Mouse (Mus musculus): Measurements from ENCODE around the gene Ttll10. TPM values are rescaled to one million over a fixed set of nuclear protein-coding genes. Genes with fewer than 3 reads are reported as not detected.

Ttll10 gene
- total RNA-seq, 2 experiments from 2014 or later: 0.27 to 0.67 TPM

GRCm38 (mm10) chr4:156024184-156024583, 35.0 kb downstream of the Ttll10 start:
- DNase-seq: no peak

GRCm38 (mm10) chr4:156023520-156023919, 35.7 kb downstream of the Ttll10 start:
- DNase-seq: no peak

GRCm38 (mm10) chr4:156021942-156022419, 37.2 kb downstream of the Ttll10 start:
- no peak for DNase-seq

GRCm38 (mm10) chr4:156021381-156021780, 37.8 kb downstream of the Ttll10 start:
- DNase-seq: no peak

GRCm38 (mm10) chr4:156019771-156020170, 39.4 kb downstream of the Ttll10 start:
- no peak for DNase-seq

GRCm38 (mm10) chr4:156014436-156014835, 44.8 kb downstream of the Ttll10 start:
- DNase-seq: peak; percentile 30

- no peak for DNase-seq
Observed at GRCm38 (mm10) chr4:156013637-156014036, 45.6 kb downstream of the Ttll10 start, which contains the start of gene Tnfrsf4. Tnfrsf4 (plus strand) TSS chr4:156013843.

GRCm38 (mm10) chr4:156008369-156008768, 50.8 kb downstream of the Ttll10 start:
- DNase-seq: no peak

- no peak for DNase-seq
Observed at GRCm38 (mm10) chr4:156004109-156004508, 55.1 kb downstream of the Ttll10 start.

- no peak for DNase-seq
Observed at GRCm38 (mm10) chr4:155993606-155994005, 65.6 kb downstream of the Ttll10 start.

- peak; percentile 97 for DNase-seq
Observed at GRCm38 (mm10) chr4:155992906-155993547, 66.2 kb downstream of the Ttll10 start.

- peak; percentile 86 for DNase-seq
Observed at GRCm38 (mm10) chr4:155992241-155992905, 66.8 kb downstream of the Ttll10 start, which contains the start of the genes B3galt6 and Sdf4. B3galt6 (minus strand) TSS chr4:155992649. Sdf4 (plus strand) TSS chr4:155992872.

GRCm38 (mm10) chr4:155991908-155992230, 67.3 kb downstream of the Ttll10 start:
- DNase-seq: no peak

- DNase-seq: no peak
Observed at GRCm38 (mm10) chr4:155991211-155991907, 67.9 kb downstream of the Ttll10 start.

Small RNA genes within 50 kb of the gene (microRNA-seq; reads per million reads assigned to microRNA genes)
- gene Mir200a (24.9 reads per million, percentile 29 among the genes with 10 or more reads in this experiment), gene Mir200b (229 reads per million, percentile 56 among the genes with 10 or more reads in this experiment), gene Mir429 (121 reads per million, percentile 46 among the genes with 10 or more reads in this experiment)

Other genes starting within 250 kb of the Ttll10 start
- 100 to 1,000 TPM in 1 of 2 experiments, 10 to 100 TPM in 1; 82.7 to 124 TPM for gene Ccnl2, start 246.9 kb downstream of the Ttll10 start, total RNA-seq (2021)
- 100 to 1,000 TPM; 146 to 149 TPM for gene Aurkaip1, start 228.1 kb downstream of the Ttll10 start, total RNA-seq (2021)
- 10 to 100 TPM; 56.6 to 59.6 TPM for gene Mxra8, start 219.7 kb downstream of the Ttll10 start, total RNA-seq (2021)
- 10 to 100 TPM; 58.2 to 59.0 TPM for gene Dvl1, start 212.0 kb downstream of the Ttll10 start, total RNA-seq (2021)
- under 1 TPM; 0.36 to 0.45 TPM for gene Tas1r3, start 196.1 kb downstream of the Ttll10 start, total RNA-seq (2021)
- gene Cptp, start 190.0 kb downstream of the Ttll10 start, total RNA-seq (2021): 10 to 100 TPM; 17.6 to 18.4 TPM
- 10 to 100 TPM; 29.0 to 29.3 TPM for gene Ints11, start 189.9 kb downstream of the Ttll10 start, total RNA-seq (2021)
- gene Pusl1, start 167.6 kb downstream of the Ttll10 start, total RNA-seq (2021): 10 to 100 TPM; 27.9 to 39.0 TPM
- gene Acap3, start 167.6 kb downstream of the Ttll10 start, total RNA-seq (2021): 10 to 100 TPM; 16.9 to 29.4 TPM
- 10 to 100 TPM; 72.3 to 73.4 TPM for gene Ube2j2, start 115.6 kb downstream of the Ttll10 start, total RNA-seq (2021)
- 100 to 1,000 TPM; 117 to 132 TPM for gene C1qtnf12, start 97.1 kb downstream of the Ttll10 start, total RNA-seq (2021)
- 1 to 10 TPM; 5.7 to 6.1 TPM for gene B3galt6, start 66.8 kb downstream of the Ttll10 start, total RNA-seq (2021)
- gene Sdf4, start 66.5 kb downstream of the Ttll10 start, total RNA-seq (2021): 100 to 1,000 TPM; 184 to 191 TPM
- 1 to 10 TPM; 1.9 TPM for gene Tnfrsf4, start 45.6 kb downstream of the Ttll10 start, total RNA-seq (2021)
- under 1 TPM; 0.51 to 0.66 TPM for gene Tnfrsf18, start 33.2 kb downstream of the Ttll10 start, total RNA-seq (2021)
- gene 9430015G10Rik, start 50.6 kb upstream of the Ttll10 start, total RNA-seq (2021): 10 to 100 TPM; 10.6 to 13.8 TPM
- under 1 TPM; 0.09 to 0.15 TPM for gene Rnf223, start 71.1 kb upstream of the Ttll10 start, total RNA-seq (2021)
- 10 to 100 TPM; 59.6 to 82.4 TPM for gene Agrn, start 138.1 kb upstream of the Ttll10 start, total RNA-seq (2021)
- 1 to 10 TPM; 1.6 to 2.2 TPM for gene Isg15, start 141.4 kb upstream of the Ttll10 start, total RNA-seq (2021)
- gene AW011738, start 143.9 kb upstream of the Ttll10 start, total RNA-seq (2021): 1 to 10 TPM; 2.6 to 3.5 TPM
- 10 to 100 TPM in 1 of 2 experiments, 1 to 10 TPM in 1; 9.8 to 28.4 TPM for gene Perm1, start 156.5 kb upstream of the Ttll10 start, total RNA-seq (2021)
- 10 to 100 TPM; 13.3 to 20.3 TPM for gene Plekhn1, start 175.4 kb upstream of the Ttll10 start, total RNA-seq (2021)
- gene Noc2l, start 176.6 kb upstream of the Ttll10 start, total RNA-seq (2021): 10 to 100 TPM; 39.4 to 41.0 TPM
- 1 to 10 TPM; 1.4 to 3.1 TPM for gene Samd11, start 196.2 kb upstream of the Ttll10 start, total RNA-seq (2021)

Data from adrenal gland, postnatal 10 days (tissue).